Comparison of ENCODE assay signal across 26 mouse cellular contexts in the genomic region with DNA sequence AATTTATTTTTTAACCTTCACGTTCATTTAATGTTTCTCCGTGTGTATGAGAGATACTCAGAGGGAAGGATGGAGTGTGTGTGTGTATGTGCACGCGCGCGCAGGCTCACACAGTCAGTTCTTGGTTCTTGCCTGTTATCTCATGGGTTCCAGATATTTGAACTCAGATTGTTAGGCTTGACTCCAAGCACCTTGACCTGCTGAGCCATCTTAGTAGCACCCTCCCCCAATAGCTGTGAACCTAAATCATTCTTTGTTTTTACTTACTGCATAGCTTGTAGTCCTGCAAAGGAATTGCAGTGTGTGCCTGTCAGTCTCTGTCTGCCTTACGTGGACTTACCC. TPM values are rescaled to one million over a fixed set of nuclear protein-coding genes. Genes with fewer than 3 reads are reported as not detected.
DNase-seq lines count a peak whose midpoint lies in the region; ATAC-seq lines count a peak whose summit lies in the region.
"Had no signal": no experiment of that assay in that cellular context is flagged by ENCODE, and none has a peak within 500 bp of the region (broad histone marks: within the 10 kb centered on the region; RNA-seq: fewer than 3 reads in every experiment).

No protein-coding gene starts in this region.

- H3K4me3 ChIP-seq in intestine, embryonic 16.5 days (ENCODE audit: low read length) = no peak overlapping the region
- H3K4me3 ChIP-seq in intestine, embryonic 15.5 days (replicated peaks) = no peak overlapping the region
- no peak overlapping the region for H3K4me3 ChIP-seq in kidney, embryonic 14.5 days (ENCODE audit: low read length)
- H3K4me3 ChIP-seq: embryonic facial prominence, embryonic 13.5 days; embryonic facial prominence, embryonic 15.5 days; erythroblast, embryonic 14.5 days; forebrain, embryonic 10.5 days; forebrain, embryonic 12.5 days had no signal

- H3K27me3 ChIP-seq in intestine, embryonic 16.5 days (replicated peaks; ENCODE audit: control insufficient read depth, insufficient read depth, low read length) = no peaks in the 10 kb centered on the region
- H3K27me3 ChIP-seq in intestine, embryonic 15.5 days (replicated peaks) = no peaks in the 10 kb centered on the region
- H3K27me3 ChIP-seq in kidney, embryonic 14.5 days (ENCODE audit: control insufficient read depth, insufficient read depth, low read length) = no peaks in the 10 kb centered on the region
- H3K27me3 ChIP-seq: CH12.LX; embryonic facial prominence, embryonic 13.5 days; embryonic facial prominence, embryonic 15.5 days; forebrain, embryonic 12.5 days; Patski had no signal

- H3K27ac ChIP-seq in intestine, embryonic 16.5 days (ENCODE audit: low read length) = peak overlapping the region; percentile 21; the same call in 1 of the 2 replicates
- no peak overlapping the region for H3K27ac ChIP-seq in intestine, embryonic 15.5 days
- H3K27ac ChIP-seq in kidney, embryonic 14.5 days (ENCODE audit: low read depth, low read length) = no peak overlapping the region
- H3K27ac ChIP-seq: embryonic facial prominence, embryonic 13.5 days; embryonic facial prominence, embryonic 15.5 days; forebrain, embryonic 10.5 days; forebrain, embryonic 12.5 days had no signal

- ATAC-seq in intestine, embryonic 16.5 days = peak; percentile 56
- no peak for ATAC-seq in intestine, embryonic 15.5 days
- ATAC-seq in kidney, embryonic 14.5 days (ENCODE audit: low FRiP score, low TSS enrichment) = no peak
- ATAC-seq: activated CD4-positive, CD25-positive, alpha-beta regulatory T cell, adult 4 months; CD4-positive, CD25-positive, alpha-beta regulatory T cell, adult 4 months; forebrain, embryonic 14.5 days; forebrain, embryonic 16.5 days; Patski had no signal

- H3K9me3 ChIP-seq in intestine, embryonic 16.5 days (ENCODE audit: control insufficient read depth, low read length) = no peaks in the 10 kb centered on the region
- no peaks in the 10 kb centered on the region for H3K9me3 ChIP-seq in intestine, embryonic 15.5 days
- H3K9me3 ChIP-seq in kidney, embryonic 14.5 days (ENCODE audit: control insufficient read depth, low read length) = no peaks in the 10 kb centered on the region
- H3K9me3 ChIP-seq: embryonic facial prominence, embryonic 13.5 days; embryonic facial prominence, embryonic 15.5 days; forebrain, embryonic 10.5 days; forebrain, embryonic 12.5 days; G1E had no signal

- 86% methylated on average over 7 of the region's 7 CpGs for WGBS in intestine, embryonic 16.5 days
- 81% methylated on average over 7 of the region's 7 CpGs for WGBS in intestine, embryonic 15.5 days
- WGBS in kidney, embryonic 14.5 days = 96% methylated on average over 7 of the region's 7 CpGs

- no peak overlapping the region for H3K9ac ChIP-seq in intestine, embryonic 16.5 days (ENCODE audit: low read depth, low read length)
- no peak overlapping the region for H3K9ac ChIP-seq in intestine, embryonic 15.5 days
- H3K9ac ChIP-seq in kidney, embryonic 14.5 days (ENCODE audit: low read depth, low read length) = no peak overlapping the region
- H3K9ac ChIP-seq: embryonic facial prominence, embryonic 13.5 days; embryonic facial prominence, embryonic 15.5 days; forebrain, embryonic 12.5 days had no signal

- H3K4me1 ChIP-seq in intestine, embryonic 16.5 days (ENCODE audit: control insufficient read depth, insufficient read depth, low read length) = peaks cover 19% of the 10 kb centered on the region; the same call in 1 of the 2 replicates
- peaks cover 3% of the 10 kb centered on the region; the same call in 1 of the 2 replicates for H3K4me1 ChIP-seq in intestine, embryonic 15.5 days (replicated peaks)
- H3K4me1 ChIP-seq in kidney, embryonic 14.5 days (ENCODE audit: control insufficient read depth, insufficient read depth, low read length) = 0 out of 2 replicates have a peak, but pooled peaks cover 3% of the 10 kb centered on the region

- no peak overlapping the region for H3K4me2 ChIP-seq in intestine, embryonic 16.5 days (ENCODE audit: low read depth, low read length)
- H3K4me2 ChIP-seq in intestine, embryonic 15.5 days (replicated peaks) = no peak overlapping the region
- no peak overlapping the region for H3K4me2 ChIP-seq in kidney, embryonic 14.5 days (replicated peaks; ENCODE audit: low read depth, low read length)
- H3K4me2 ChIP-seq: embryonic facial prominence, embryonic 13.5 days; embryonic facial prominence, embryonic 15.5 days; forebrain, embryonic 12.5 days had no signal

- DNase-seq in kidney, adult 9 months = peak; percentile 41
- DNase-seq in yolk sac, embryonic 10.5 days (ENCODE audit: low spot score) = peak; percentile 57
- DNase-seq in right cerebral cortex, postnatal 4 days = no peak
- DNase-seq: adrenal gland, adult 8-10 months; adrenal gland, postnatal 14 days; adrenal gland, postnatal 36 days; B cell, adult 2 months; cerebellum, adult 11 months; cerebellum, adult 18-20 months; cerebellum, postnatal 36 days; embryo, embryonic 11 days had no signal

- H3K36me3 ChIP-seq in intestine, embryonic 16.5 days (ENCODE audit: control insufficient read depth, insufficient read depth, low read length) = peaks cover 2% of the 10 kb centered on the region; the same call in 1 of the 2 replicates
- H3K36me3 ChIP-seq in intestine, embryonic 15.5 days = 0 out of 2 replicates have a peak, but pooled peaks cover 4% of the 10 kb centered on the region
- H3K36me3 ChIP-seq in kidney, embryonic 14.5 days (ENCODE audit: control insufficient read depth, insufficient read depth, low read length) = peaks cover 14% of the 10 kb centered on the region; the same call in 1 of the 2 replicates

RNA-seq across cellular contexts. Expression of a gene that starts 9.2 kb away (rescaled TPM):
- polyA plus RNA-seq in intestine, embryonic 16.5 days (2015; fragmentation: Nextera tagmentation; extraction: Ambion mirVana) = 36.6 and 38.8 TPM in 2 replicates
- 39.8 and 41.2 TPM in 2 replicates for polyA plus RNA-seq in intestine, embryonic 15.5 days (2015; fragmentation: Nextera tagmentation; extraction: Ambion mirVana)
- 29.2 and 59.5 TPM in 2 replicates for polyA plus RNA-seq in kidney, embryonic 14.5 days (2014; fragmentation: Nextera tagmentation; extraction: Ambion mirVana)

RNA-seq across cellular contexts. Expression of a gene that starts 42.5 kb away (rescaled TPM):
- polyA plus RNA-seq in intestine, embryonic 16.5 days (2015; fragmentation: Nextera tagmentation; extraction: Ambion mirVana) = 136 and 143 TPM in 2 replicates
- 147 and 148 TPM in 2 replicates for polyA plus RNA-seq in intestine, embryonic 15.5 days (2015; fragmentation: Nextera tagmentation; extraction: Ambion mirVana)
- polyA plus RNA-seq in kidney, embryonic 14.5 days (2014; fragmentation: Nextera tagmentation; extraction: Ambion mirVana) = 132 and 156 TPM in 2 replicates

RNA-seq across cellular contexts. Expression of a gene that starts 59.6 kb away (rescaled TPM):
- polyA plus RNA-seq in intestine, embryonic 16.5 days (2015; fragmentation: Nextera tagmentation; extraction: Ambion mirVana) = 2.4 and 4.7 TPM in 2 replicates
- 7.0 and 7.5 TPM in 2 replicates for polyA plus RNA-seq in intestine, embryonic 15.5 days (2015; fragmentation: Nextera tagmentation; extraction: Ambion mirVana)
- 9.1 and 11.5 TPM in 2 replicates for polyA plus RNA-seq in kidney, embryonic 14.5 days (2014; fragmentation: Nextera tagmentation; extraction: Ambion mirVana)

RNA-seq across cellular contexts. Expression of a gene that starts 59.9 kb away (rescaled TPM):
- 22.7 and 23.6 TPM in 2 replicates for polyA plus RNA-seq in intestine, embryonic 16.5 days (2015; fragmentation: Nextera tagmentation; extraction: Ambion mirVana)
- 25.3 and 26.1 TPM in 2 replicates for polyA plus RNA-seq in intestine, embryonic 15.5 days (2015; fragmentation: Nextera tagmentation; extraction: Ambion mirVana)
- polyA plus RNA-seq in kidney, embryonic 14.5 days (2014; fragmentation: Nextera tagmentation; extraction: Ambion mirVana) = 10.0 and 15.7 TPM in 2 replicates
- polyA plus RNA-seq: G1E had no signal
